Mouse (Mus musculus) left cerebral cortex, postnatal 14 days (tissue): ENCODE results near the gene Trim15. TPM values are rescaled to one million over a fixed set of nuclear protein-coding genes. Genes with fewer than 3 reads are reported as not detected.
A peak's percentile ranks its signal among the peaks of the same experiment; 100 is the strongest.

Experiments used
- DNase-seq, 2 experiments: peaks; one replicate each; pipeline ENCODE4 v3.0.0; 2021 to 2022; ENCODE audit warnings: low spot score in 2 of 2, mixed read lengths in 1 of 2
- intact Hi-C: fragments of 180-260 bp; cut with DNase I; formaldehyde crosslinking; loops from one replicate; pipeline ENCODE4 v1.15.1; 2025
- total RNA-seq, 2 experiments: library from RNA; stranded (reverse); gene quantifications; 2 replicates each; pipeline ENCODE4 v1.2.3; 2021

The Trim15 gene
- total RNA-seq, 2 experiments from 2014 or later: not detected

DNA sequence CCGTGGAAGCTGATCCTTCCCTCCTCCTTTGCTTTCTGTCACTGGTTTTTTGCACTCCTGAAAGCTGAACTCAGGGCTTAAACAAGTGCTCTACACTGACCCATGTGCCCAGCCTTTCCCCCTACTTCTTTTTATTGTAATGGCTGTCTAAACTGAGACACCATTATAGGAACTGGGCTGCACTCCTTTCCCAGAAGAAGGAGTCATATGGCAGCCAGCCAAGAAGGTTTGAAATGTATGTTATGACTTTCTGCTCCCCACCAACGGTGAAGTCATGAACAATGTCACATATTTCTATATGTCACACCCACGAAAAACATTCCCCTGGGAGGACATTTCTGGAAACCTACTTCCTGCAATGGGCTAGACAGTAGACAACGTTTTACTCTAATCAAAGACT lies 7.6 kb upstream of the Trim15 start:
- DNase-seq: no peak
- intact Hi-C loops: no loop called here

GRCm38 (mm10) chr17:36869955-36870810 lies 3.2 kb upstream of the Trim15 start:
- intact Hi-C loops: no loop called here
- DNase-seq: no peak

- no peak for DNase-seq
- intact Hi-C loops: no loop called here
Measured at GRCm38 (mm10) chr17:36869284-36869954, 2.4 kb upstream of the Trim15 start, which contains the start of gene Trim10. Gene Trim10, plus strand, starts transcription at chr17:36869574.

GRCm38 (mm10) chr17:36868836-36869235 lies 1.8 kb upstream of the Trim15 start:
- no peak for DNase-seq
- intact Hi-C loops: no loop called here

GRCm38 (mm10) chr17:36861680-36862079 lies 5.3 kb downstream of the Trim15 start:
- no peak for DNase-seq
- intact Hi-C loops: no loop called here

- no peak for DNase-seq
- intact Hi-C loops: no loop called here
Measured at GRCm38 (mm10) chr17:36858181-36858580, 8.8 kb downstream of the Trim15 start.

- intact Hi-C loops: no loop called here
- no peak for DNase-seq
Measured at GRCm38 (mm10) chr17:36856236-36856635, 10.8 kb downstream of the Trim15 start.

GRCm38 (mm10) chr17:36855484-36855883 lies 11.5 kb downstream of the Trim15 start:
- DNase-seq: no peak
- intact Hi-C loops: no loop called here

GRCm38 (mm10) chr17:36851627-36852026 lies 15.4 kb downstream of the Trim15 start:
- intact Hi-C loops: no loop called here
- DNase-seq: no peak

DNA sequence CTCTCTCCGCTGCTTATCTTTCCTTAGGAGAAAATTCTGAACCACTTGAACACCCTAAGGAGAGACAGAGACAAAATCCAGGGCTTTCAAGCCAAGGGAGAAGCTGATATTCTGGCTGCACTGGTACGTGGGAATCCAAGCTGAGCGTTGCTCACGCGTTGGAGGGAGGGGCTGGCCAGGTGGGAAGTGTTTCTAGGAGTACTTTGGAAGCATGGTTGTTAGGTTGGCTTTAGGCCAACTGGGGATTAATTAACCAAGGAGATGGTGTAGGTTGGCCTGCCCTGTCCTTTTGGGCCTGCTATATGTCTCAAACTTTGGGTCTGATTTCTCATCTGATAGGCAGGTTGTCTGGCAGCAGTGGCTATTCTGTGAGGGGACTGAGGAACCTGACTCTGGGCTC lies 15.8 kb downstream of the Trim15 start:
- intact Hi-C loops: no loop called here
- DNase-seq: no peak

DNA sequence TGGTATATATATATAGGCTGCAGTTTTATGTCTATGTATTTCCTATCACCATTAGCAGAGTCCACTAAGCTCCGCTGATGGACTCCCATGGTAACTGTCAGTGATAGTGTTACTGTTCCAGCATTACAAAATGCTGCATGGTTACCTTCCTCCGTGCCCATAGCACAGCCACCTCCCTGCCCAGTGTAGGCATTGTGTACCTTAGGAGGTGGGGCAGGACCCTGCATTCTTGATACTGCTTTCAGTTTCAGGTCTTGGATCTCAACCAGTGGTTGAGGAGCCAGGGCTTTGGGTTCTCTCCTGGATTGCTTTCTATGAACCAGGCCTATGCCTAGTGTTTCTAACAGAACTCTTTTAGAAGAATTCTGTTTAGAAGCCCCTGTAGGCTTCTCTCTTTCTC lies 17.0 kb downstream of the Trim15 start:
- intact Hi-C loops: no loop called here
- DNase-seq: no peak

DNA sequence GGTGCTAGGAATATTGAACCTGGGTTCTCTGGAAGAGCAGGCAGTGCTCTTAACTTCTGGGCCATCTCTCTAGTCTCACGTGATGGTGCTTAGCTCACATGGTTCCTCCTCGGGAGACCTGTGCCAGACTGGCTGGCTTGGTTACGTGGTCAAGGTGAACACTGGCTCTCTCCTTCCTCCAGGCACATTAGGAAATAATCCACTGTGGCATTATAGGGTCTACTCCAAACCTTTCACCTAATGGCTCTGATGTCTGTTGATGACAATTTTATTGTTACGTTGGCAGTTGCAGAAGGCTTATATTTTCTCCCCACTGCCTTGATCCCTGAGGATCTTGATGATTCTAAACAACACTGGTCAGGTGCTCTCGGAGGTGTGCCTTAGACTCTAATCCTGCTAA lies 18.1 kb downstream of the Trim15 start:
- no peak for DNase-seq

GRCm38 (mm10) chr17:36844725-36845124 lies 22.3 kb downstream of the Trim15 start:
- intact Hi-C loops: no loop called here
- no peak for DNase-seq

More for the DNA sequence above, 18.1 kb downstream of the Trim15 start:
- intact Hi-C loops: no loop called here

- intact Hi-C loops: no loop called here
- no peak for DNase-seq
Measured at GRCm38 (mm10) chr17:36844286-36844719, 22.7 kb downstream of the Trim15 start.

GRCm38 (mm10) chr17:36843696-36844095 lies 23.3 kb downstream of the Trim15 start:
- intact Hi-C loops: no loop called here

DNA sequence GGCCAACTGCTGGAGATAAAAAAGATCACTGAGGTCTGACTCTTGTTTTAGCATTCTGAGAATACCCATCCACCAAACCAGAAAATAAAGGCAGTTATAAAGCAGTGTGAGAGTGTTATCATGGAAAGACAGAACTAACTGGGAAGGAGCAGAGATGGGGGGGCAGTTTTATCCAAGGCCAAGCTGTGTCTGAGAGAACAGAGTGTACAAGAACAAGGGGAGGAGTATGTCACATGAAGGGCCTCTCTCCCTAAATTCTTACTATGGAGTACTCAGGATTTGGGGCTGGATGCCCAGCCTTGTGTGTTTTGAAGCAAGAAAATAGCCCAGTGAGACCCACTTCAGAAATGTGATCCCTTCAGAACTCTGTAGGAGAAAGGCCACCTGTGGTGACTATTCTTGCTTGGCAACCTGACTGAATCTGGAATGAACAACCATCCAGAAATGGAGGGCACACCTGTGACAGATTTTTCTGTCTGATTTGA lies 26.0 kb downstream of the Trim15 start:
- intact Hi-C loops: no loop called here
- DNase-seq: no peak

More at GRCm38 (mm10) chr17:36843696-36844095, 23.3 kb downstream of the Trim15 start:
- DNase-seq: no peak

- no peak for DNase-seq
- intact Hi-C loops: no loop called here
Measured at GRCm38 (mm10) chr17:36839931-36840330, 27.1 kb downstream of the Trim15 start.

- no peak for DNase-seq
- intact Hi-C loops: no loop called here
Measured at GRCm38 (mm10) chr17:36839001-36839400, 28.0 kb downstream of the Trim15 start.

- peak; percentile 98 for DNase-seq
- intact Hi-C loops: no loop called here
Measured at GRCm38 (mm10) chr17:36836874-36837647, 29.9 kb downstream of the Trim15 start, which contains the start of gene Trim26. Gene Trim26, plus strand, starts transcription at chr17:36837134.

DNA sequence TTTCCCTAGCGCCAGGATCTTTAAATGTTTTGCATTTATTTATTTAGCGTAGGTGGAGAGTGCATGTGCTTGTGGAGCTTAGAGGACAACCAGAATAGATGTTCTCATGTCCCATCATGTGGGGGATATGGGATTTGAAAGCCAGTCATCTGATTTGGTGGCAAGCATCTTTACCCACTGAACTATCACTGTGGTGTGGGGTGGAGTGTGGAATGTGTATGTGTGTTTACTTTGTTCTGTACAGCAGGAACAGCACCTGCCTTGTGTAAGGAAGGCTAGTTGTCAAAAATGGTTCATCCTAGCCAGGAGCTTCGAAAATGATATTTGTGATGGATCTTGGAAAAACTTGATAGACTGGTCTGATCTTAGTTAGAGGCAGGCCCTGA lies 30.6 kb downstream of the Trim15 start:
- DNase-seq: no peak
- intact Hi-C loops: no loop called here
